Mouse (Mus musculus): ENCODE measurements around the gene Ltbp2. TPM values are rescaled to one million over a fixed set of nuclear protein-coding genes. Genes with fewer than 3 reads are reported as not detected.

The Ltbp2 gene
- polyA plus RNA-seq, 1 experiment from 2014 or later: 0.09 TPM

DNA sequence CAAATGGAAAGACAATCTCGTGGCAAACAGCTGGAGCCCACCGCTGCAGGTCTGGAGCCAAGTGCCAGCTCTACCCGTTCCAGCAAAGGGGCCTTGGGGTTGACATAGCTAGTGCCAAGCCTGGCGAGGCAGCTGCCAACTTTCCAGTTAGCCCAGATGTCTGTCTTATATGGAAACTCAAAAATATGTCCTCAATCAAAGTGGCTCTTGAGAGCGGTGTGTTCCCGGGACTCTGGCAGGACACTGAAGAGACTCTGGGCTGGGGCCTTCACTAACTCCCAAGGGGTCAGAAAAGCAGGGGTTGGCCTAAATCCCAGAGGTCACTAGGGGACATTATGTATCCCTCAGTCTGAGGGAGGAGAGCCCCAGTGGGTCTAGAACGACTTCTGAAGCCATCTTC lies 52.7 kb downstream of the Ltbp2 start:
- no peaks in the 10 kb centered on the region for H3K9me3 ChIP-seq (ENCODE audit: control insufficient read depth, low read length)
- no peak overlapping the region for H3K4me2 ChIP-seq (replicated peaks; ENCODE audit: low read depth, low read length)
- WGBS: 86% methylated on average over 7 of the region's 7 CpGs

GRCm38 (mm10) chr12:84819236-84820168 lies 56.8 kb downstream of the Ltbp2 start:
- Histone ChIP-seq H3K36me3 (ENCODE audit: control insufficient read depth, insufficient read depth, low read length) (no peaks in the 10 kb centered on the region), H3K9ac (ENCODE audit: low read depth, low read length) (no peak overlapping the region), H3K4me1 (replicated peaks; ENCODE audit: control insufficient read depth, insufficient read depth, low read length) (no peaks in the 10 kb centered on the region), H3K4me3 (ENCODE audit: low read depth, low read length) (no peak overlapping the region), H3K9me3 (ENCODE audit: control insufficient read depth, low read length) (no peaks in the 10 kb centered on the region), H3K27ac (ENCODE audit: low read depth, low read length) (no peak overlapping the region), H3K4me2 (replicated peaks; ENCODE audit: low read depth, low read length) (no peak overlapping the region), H3K27me3 (ENCODE audit: control insufficient read depth, insufficient read depth, low read length) (no peaks in the 10 kb centered on the region)
- WGBS: 83% methylated on average over 13 of the region's 13 CpGs
- ATAC-seq (ENCODE audit: low FRiP score): no peak
- DNase-seq (ENCODE audit: low spot score): no peak

More for the DNA sequence above, 52.7 kb downstream of the Ltbp2 start:
- Histone ChIP-seq H3K4me3 (ENCODE audit: low read depth, low read length) (no peak overlapping the region), H3K4me1 (replicated peaks; ENCODE audit: control insufficient read depth, insufficient read depth, low read length) (no peaks in the 10 kb centered on the region), H3K27ac (ENCODE audit: low read depth, low read length) (no peak overlapping the region), H3K36me3 (ENCODE audit: control insufficient read depth, insufficient read depth, low read length) (no peaks in the 10 kb centered on the region), H3K9ac (ENCODE audit: low read depth, low read length) (no peak overlapping the region), H3K27me3 (ENCODE audit: control insufficient read depth, insufficient read depth, low read length) (no peaks in the 10 kb centered on the region)
- no peak for ATAC-seq (ENCODE audit: low FRiP score)
- DNase-seq (ENCODE audit: low spot score): no peak

GRCm38 (mm10) chr12:84818496-84818895 lies 57.8 kb downstream of the Ltbp2 start:
- Histone ChIP-seq H3K4me3 (ENCODE audit: low read depth, low read length) (no peak overlapping the region), H3K9me3 (ENCODE audit: control insufficient read depth, low read length) (no peaks in the 10 kb centered on the region), H3K27ac (ENCODE audit: low read depth, low read length) (no peak overlapping the region), H3K4me2 (replicated peaks; ENCODE audit: low read depth, low read length) (no peak overlapping the region), H3K27me3 (ENCODE audit: control insufficient read depth, insufficient read depth, low read length) (no peaks in the 10 kb centered on the region), H3K4me1 (replicated peaks; ENCODE audit: control insufficient read depth, insufficient read depth, low read length) (no peaks in the 10 kb centered on the region), H3K36me3 (ENCODE audit: control insufficient read depth, insufficient read depth, low read length) (no peaks in the 10 kb centered on the region), H3K9ac (ENCODE audit: low read depth, low read length) (no peak overlapping the region)
- WGBS: 64% methylated on average over 4 of the region's 4 CpGs
- DNase-seq (ENCODE audit: low spot score) (no peak), ATAC-seq (ENCODE audit: low FRiP score) (no peak)

GRCm38 (mm10) chr12:84814663-84815325 lies 61.5 kb downstream of the Ltbp2 start:
- no peaks in the 10 kb centered on the region for H3K4me1 ChIP-seq (replicated peaks; ENCODE audit: control insufficient read depth, insufficient read depth, low read length)
- no peak overlapping the region for H3K4me3 ChIP-seq (ENCODE audit: low read depth, low read length)
- no peak overlapping the region for H3K27ac ChIP-seq (ENCODE audit: low read depth, low read length)
- no peak overlapping the region for H3K9ac ChIP-seq (ENCODE audit: low read depth, low read length)
- no peak for ATAC-seq (ENCODE audit: low FRiP score)
- H3K9me3 ChIP-seq (ENCODE audit: control insufficient read depth, low read length): no peaks in the 10 kb centered on the region
- no peaks in the 10 kb centered on the region for H3K27me3 ChIP-seq (ENCODE audit: control insufficient read depth, insufficient read depth, low read length)
- H3K4me2 ChIP-seq (replicated peaks; ENCODE audit: low read depth, low read length): no peak overlapping the region
- no peaks in the 10 kb centered on the region for H3K36me3 ChIP-seq (ENCODE audit: control insufficient read depth, insufficient read depth, low read length)
- 84% methylated on average over 3 of the region's 3 CpGs for WGBS
- DNase-seq (ENCODE audit: low spot score): no peak

DNA sequence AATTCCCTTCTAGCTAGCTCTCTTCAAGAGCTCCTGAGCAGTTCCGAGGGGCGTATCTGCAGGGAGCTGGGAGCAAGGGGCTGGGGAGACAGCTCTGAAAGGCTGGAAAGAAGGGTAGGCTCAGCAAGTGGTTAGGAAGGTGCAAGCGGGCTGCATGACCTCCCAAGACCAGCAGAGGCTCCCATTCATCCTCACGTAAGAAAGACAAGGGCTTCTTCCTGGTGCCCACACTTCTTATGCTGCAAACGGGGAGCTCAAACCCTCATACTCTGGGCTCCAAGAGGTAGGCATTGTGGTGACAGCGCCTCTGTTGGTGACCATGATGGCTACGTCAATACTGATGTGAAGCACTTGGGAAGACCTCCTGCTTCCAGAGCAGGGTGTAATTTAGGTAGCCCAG lies 62.6 kb downstream of the Ltbp2 start:
- no peak overlapping the region for H3K4me2 ChIP-seq (replicated peaks; ENCODE audit: low read depth, low read length)
- no peak for DNase-seq (ENCODE audit: low spot score)
- no peaks in the 10 kb centered on the region for H3K9me3 ChIP-seq (ENCODE audit: control insufficient read depth, low read length)
- WGBS: 51% methylated on average over 7 of the region's 7 CpGs
- no peak overlapping the region for H3K9ac ChIP-seq (ENCODE audit: low read depth, low read length)
- H3K27me3 ChIP-seq (ENCODE audit: control insufficient read depth, insufficient read depth, low read length): no peaks in the 10 kb centered on the region
- H3K36me3 ChIP-seq (ENCODE audit: control insufficient read depth, insufficient read depth, low read length): no peaks in the 10 kb centered on the region
- H3K4me1 ChIP-seq (replicated peaks; ENCODE audit: control insufficient read depth, insufficient read depth, low read length): no peaks in the 10 kb centered on the region
- no peak overlapping the region for H3K4me3 ChIP-seq (ENCODE audit: low read depth, low read length)
- ATAC-seq (ENCODE audit: low FRiP score): no peak
- H3K27ac ChIP-seq (ENCODE audit: low read depth, low read length): no peak overlapping the region

DNA sequence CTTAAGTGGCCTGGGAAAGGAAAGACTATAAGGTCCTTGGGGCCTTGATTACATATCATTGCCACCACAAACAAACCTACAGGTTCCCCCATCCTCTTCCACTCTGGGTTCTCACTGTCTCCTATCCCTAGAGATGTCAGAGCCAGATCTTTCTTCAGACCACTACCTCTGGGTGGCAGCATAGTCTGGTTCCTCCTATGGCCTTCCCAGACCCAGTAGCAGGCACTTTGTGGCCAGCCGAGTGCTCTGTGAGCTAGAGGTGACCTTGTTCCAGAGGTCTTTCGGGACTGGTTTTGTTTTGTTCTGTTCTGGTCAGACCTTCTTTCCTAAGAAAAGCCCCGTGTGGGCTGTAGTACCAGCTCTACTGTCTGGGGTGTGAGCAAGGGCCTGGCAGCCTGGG lies 64.3 kb downstream of the Ltbp2 start:
- H3K4me2 ChIP-seq (replicated peaks; ENCODE audit: low read depth, low read length): no peak overlapping the region
- no peaks in the 10 kb centered on the region for H3K4me1 ChIP-seq (replicated peaks; ENCODE audit: control insufficient read depth, insufficient read depth, low read length)
- H3K27me3 ChIP-seq (ENCODE audit: control insufficient read depth, insufficient read depth, low read length): no peaks in the 10 kb centered on the region
- no peak overlapping the region for H3K4me3 ChIP-seq (ENCODE audit: low read depth, low read length)
- no peak overlapping the region for H3K27ac ChIP-seq (ENCODE audit: low read depth, low read length)
- 54% methylated on average over 3 of the region's 3 CpGs for WGBS
- ATAC-seq (ENCODE audit: low FRiP score): no peak
- no peak for DNase-seq (ENCODE audit: low spot score)
- H3K9ac ChIP-seq (ENCODE audit: low read depth, low read length): no peak overlapping the region
- H3K9me3 ChIP-seq (ENCODE audit: control insufficient read depth, low read length): no peaks in the 10 kb centered on the region
- no peaks in the 10 kb centered on the region for H3K36me3 ChIP-seq (ENCODE audit: control insufficient read depth, insufficient read depth, low read length)

- 72% methylated on average over 4 of the region's 4 CpGs for WGBS
- H3K4me2 ChIP-seq (replicated peaks; ENCODE audit: low read depth, low read length): no peak overlapping the region
- no peak overlapping the region for H3K9ac ChIP-seq (ENCODE audit: low read depth, low read length)
- no peaks in the 10 kb centered on the region for H3K36me3 ChIP-seq (ENCODE audit: control insufficient read depth, insufficient read depth, low read length)
- DNase-seq (ENCODE audit: low spot score): no peak
- no peak for ATAC-seq (ENCODE audit: low FRiP score)
- no peaks in the 10 kb centered on the region for H3K4me1 ChIP-seq (replicated peaks; ENCODE audit: control insufficient read depth, insufficient read depth, low read length)
- no peaks in the 10 kb centered on the region for H3K9me3 ChIP-seq (ENCODE audit: control insufficient read depth, low read length)
- H3K4me3 ChIP-seq (ENCODE audit: low read depth, low read length): no peak overlapping the region
- no peaks in the 10 kb centered on the region for H3K27me3 ChIP-seq (ENCODE audit: control insufficient read depth, insufficient read depth, low read length)
- no peak overlapping the region for H3K27ac ChIP-seq (ENCODE audit: low read depth, low read length)
Observed at GRCm38 (mm10) chr12:84811510-84811909, 64.8 kb downstream of the Ltbp2 start.

- H3K9me3 ChIP-seq (ENCODE audit: control insufficient read depth, low read length): no peaks in the 10 kb centered on the region
- ATAC-seq (ENCODE audit: low FRiP score) (no peak), DNase-seq (ENCODE audit: low spot score) (no peak)
- no peaks in the 10 kb centered on the region for H3K4me1 ChIP-seq (replicated peaks; ENCODE audit: control insufficient read depth, insufficient read depth, low read length)
- H3K4me2 ChIP-seq (replicated peaks; ENCODE audit: low read depth, low read length): no peak overlapping the region
- no peaks in the 10 kb centered on the region for H3K27me3 ChIP-seq (ENCODE audit: control insufficient read depth, insufficient read depth, low read length)
- H3K36me3 ChIP-seq (ENCODE audit: control insufficient read depth, insufficient read depth, low read length): no peaks in the 10 kb centered on the region
- no peak overlapping the region for H3K9ac ChIP-seq (ENCODE audit: low read depth, low read length)
- no peak overlapping the region for H3K27ac ChIP-seq (ENCODE audit: low read depth, low read length)
- no peak overlapping the region for H3K4me3 ChIP-seq (ENCODE audit: low read depth, low read length)
- 58% methylated on average over 1 of the region's 1 CpGs for WGBS
Observed at GRCm38 (mm10) chr12:84810810-84811209, 65.5 kb downstream of the Ltbp2 start.

- WGBS: 85% methylated on average over 6 of the region's 6 CpGs
- Histone ChIP-seq H3K4me3 (ENCODE audit: low read depth, low read length) (no peak overlapping the region), H3K27ac (ENCODE audit: low read depth, low read length) (no peak overlapping the region), H3K9me3 (ENCODE audit: control insufficient read depth, low read length) (no peaks in the 10 kb centered on the region), H3K9ac (ENCODE audit: low read depth, low read length) (no peak overlapping the region), H3K27me3 (ENCODE audit: control insufficient read depth, insufficient read depth, low read length) (no peaks in the 10 kb centered on the region), H3K4me2 (replicated peaks; ENCODE audit: low read depth, low read length) (no peak overlapping the region), H3K36me3 (ENCODE audit: control insufficient read depth, insufficient read depth, low read length) (no peaks in the 10 kb centered on the region), H3K4me1 (replicated peaks; ENCODE audit: control insufficient read depth, insufficient read depth, low read length) (no peaks in the 10 kb centered on the region)
- ATAC-seq (ENCODE audit: low FRiP score) (no peak), DNase-seq (ENCODE audit: low spot score) (no peak)
Observed at GRCm38 (mm10) chr12:84809033-84809432, 67.3 kb downstream of the Ltbp2 start.
